Mouse (Mus musculus): ENCODE measurements around the gene Bcap31. TPM values are rescaled to one million over a fixed set of nuclear protein-coding genes. Genes with fewer than 3 reads are reported as not detected.
"Not testable (repeated sequence)": the region's sequence is repeated elsewhere in the genome, so short reads cannot be mapped to it uniquely, and the experiment has no call there.

The Bcap31 gene
- polyA plus RNA-seq (2015; fragmentation: Nextera tagmentation; extraction: Ambion mirVana), result 187 and 188 TPM in 2 replicates

GRCm38 (mm10) chrX:73716109-73716661 lies at the start of gene Bcap31, which contains the start of gene Abcd1:
Gene Bcap31, minus strand, starts transcription at chrX:73716175.
Gene Abcd1, plus strand, starts transcription at chrX:73716597.
- WGBS, result 6% methylated on average over 42 of the region's 45 CpGs
- peak within 1 kb of the TSS; percentile 76 for H3K4me2 ChIP-seq (ENCODE audit: low read depth, low read length)

DNA sequence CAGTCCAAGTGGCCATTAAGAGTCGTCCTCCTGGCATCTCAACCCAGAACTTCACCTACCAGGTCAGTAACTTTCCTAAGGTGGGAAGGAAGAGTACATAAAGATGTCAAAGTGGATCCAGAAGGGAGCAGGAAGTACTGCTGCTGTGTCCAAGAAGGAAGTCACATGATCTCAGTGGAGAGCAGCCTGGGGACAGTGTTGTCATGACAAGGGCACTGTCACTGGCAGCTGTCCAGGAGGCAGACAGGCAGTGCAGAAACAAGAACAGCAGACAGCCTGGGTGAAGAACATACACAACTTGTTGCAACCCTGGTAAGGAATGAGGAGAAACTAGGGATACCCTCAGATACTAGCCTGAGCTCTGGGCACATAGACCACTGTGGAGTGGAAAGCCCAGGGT lies 49.3 kb upstream of the Bcap31 start:
- H3K36me3 ChIP-seq (ENCODE audit: control insufficient read depth, insufficient read depth), result no peaks in the 10 kb centered on the region
- H3K9ac ChIP-seq (ENCODE audit: low read length), result no peak overlapping the region
- H3K27ac ChIP-seq (ENCODE audit: low read length), result peak overlapping the region; percentile 27; the same call in 1 of the 2 replicates
- ATAC-seq (replicated peaks; ENCODE audit: extremely low read depth, insufficient read depth, low FRiP score), result peak; percentile 73
- H3K9me3 ChIP-seq (replicated peaks; ENCODE audit: control insufficient read depth, low read length), result no peaks in the 10 kb centered on the region
- no peak overlapping the region for H3K4me3 ChIP-seq (ENCODE audit: low read length)
- H3K4me1 ChIP-seq (ENCODE audit: control insufficient read depth, insufficient read depth, low read length), result peaks cover 3% of the 10 kb centered on the region; the same call in 1 of the 2 replicates
- H3K27me3 ChIP-seq (ENCODE audit: control insufficient read depth, insufficient read depth, low read length), result no peaks in the 10 kb centered on the region
- no peak overlapping the region for H3K4me2 ChIP-seq (ENCODE audit: low read depth, low read length)
- 33% methylated on average over 1 of the region's 1 CpGs for whole genome bisulfite sequencing

More at GRCm38 (mm10) chrX:73716109-73716661, at the start of gene Bcap31, which contains the start of gene Abcd1:
- no peaks in the 10 kb centered on the region for H3K9me3 ChIP-seq (replicated peaks; ENCODE audit: control insufficient read depth, low read length)
- peaks cover 7% of the 10 kb centered on the region; the same call in 1 of the 2 replicates for H3K36me3 ChIP-seq (ENCODE audit: control insufficient read depth, insufficient read depth)
- H3K27me3 ChIP-seq (ENCODE audit: control insufficient read depth, insufficient read depth, low read length), result no peaks in the 10 kb centered on the region
- peaks cover 29% of the 10 kb centered on the region for H3K4me1 ChIP-seq (ENCODE audit: control insufficient read depth, insufficient read depth, low read length)
- ATAC-seq (replicated peaks; ENCODE audit: extremely low read depth, insufficient read depth, low FRiP score), result peak; percentile 91
- H3K9ac ChIP-seq (ENCODE audit: low read length), result peak within 1 kb of the TSS; percentile 77
- peak within 1 kb of the TSS; percentile 87 for H3K27ac ChIP-seq (ENCODE audit: low read length)
- H3K4me3 ChIP-seq (ENCODE audit: low read length), result peak within 1 kb of the TSS; percentile 65

GRCm38 (mm10) chrX:73758611-73759290 lies 42.8 kb upstream of the Bcap31 start:
- Histone ChIP-seq H3K9me3 (replicated peaks; ENCODE audit: control insufficient read depth, low read length) (no peaks in the 10 kb centered on the region), H3K9ac (ENCODE audit: low read length) (no peak overlapping the region), H3K27me3 (ENCODE audit: control insufficient read depth, insufficient read depth, low read length) (no peaks in the 10 kb centered on the region), H3K4me3 (ENCODE audit: low read length) (no peak overlapping the region), H3K36me3 (ENCODE audit: control insufficient read depth, insufficient read depth) (no peaks in the 10 kb centered on the region), H3K27ac (ENCODE audit: low read length) (no peak overlapping the region), H3K4me1 (ENCODE audit: control insufficient read depth, insufficient read depth, low read length) (0 out of 2 replicates have a peak, but pooled peaks cover 4% of the 10 kb centered on the region), H3K4me2 (ENCODE audit: low read depth, low read length) (no peak overlapping the region)
- WGBS, result 78% methylated on average over 13 of the region's 13 CpGs
- no peak for ATAC-seq (replicated peaks; ENCODE audit: extremely low read depth, insufficient read depth, low FRiP score)

DNA sequence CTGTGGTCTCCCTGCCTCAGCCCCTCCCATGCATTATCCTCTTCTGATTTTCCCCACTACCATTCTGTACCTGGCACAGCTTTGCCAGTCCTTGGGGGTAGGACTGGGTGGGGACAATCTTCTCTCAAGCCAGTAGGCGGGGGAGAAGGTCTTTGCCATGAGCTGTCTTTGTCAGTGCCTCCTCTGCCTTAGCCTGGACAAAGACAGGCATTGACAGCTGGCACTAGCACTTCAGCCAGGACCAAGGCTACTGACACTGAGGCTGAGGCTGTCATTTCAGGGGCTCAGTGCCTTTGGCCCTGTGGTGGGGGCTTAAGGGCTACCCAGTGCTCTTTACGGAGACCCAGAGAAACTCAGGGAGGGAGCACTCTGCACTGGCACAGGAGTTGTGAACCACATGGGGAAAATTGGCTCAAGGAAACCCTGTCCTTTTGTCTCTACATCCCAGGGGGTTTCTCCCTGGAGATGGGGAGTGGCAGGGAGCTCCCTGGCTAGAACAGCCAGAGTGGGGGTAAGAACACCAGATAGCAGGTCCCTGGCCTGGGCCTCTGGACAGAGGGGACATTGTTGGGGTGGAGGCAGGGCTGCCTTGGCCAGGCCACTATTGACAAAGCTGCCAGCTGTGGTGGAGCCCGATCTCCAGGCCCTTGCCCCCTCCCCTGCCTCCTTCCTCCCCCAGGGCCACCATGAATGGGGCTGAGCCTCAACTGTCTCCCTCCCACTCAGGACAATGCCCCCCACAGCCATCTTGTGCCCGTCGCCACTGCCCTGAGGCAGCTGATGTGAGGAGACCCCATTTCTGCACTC lies 40.6 kb upstream of the Bcap31 start, which contains the start of gene Plxnb3:
TSS of gene Plxnb3 (plus strand) at position 757 of the 807 bp plus-strand sequence.
- Histone ChIP-seq H3K9me3 (replicated peaks; ENCODE audit: control insufficient read depth, low read length) (no peaks in the 10 kb centered on the region), H3K27ac (ENCODE audit: low read length) (no peak within 1 kb of the TSS), H3K4me3 (ENCODE audit: low read length) (no peak within 1 kb of the TSS), H3K9ac (ENCODE audit: low read length) (no peak within 1 kb of the TSS), H3K36me3 (ENCODE audit: control insufficient read depth, insufficient read depth) (no peaks in the 10 kb centered on the region), H3K4me1 (ENCODE audit: control insufficient read depth, insufficient read depth, low read length) (0 out of 2 replicates have a peak, but pooled peaks cover 4% of the 10 kb centered on the region), H3K27me3 (ENCODE audit: control insufficient read depth, insufficient read depth, low read length) (no peaks in the 10 kb centered on the region), H3K4me2 (ENCODE audit: low read depth, low read length) (no peak within 1 kb of the TSS)
- 75% methylated on average over 5 of the region's 5 CpGs for WGBS
- ATAC-seq (replicated peaks; ENCODE audit: extremely low read depth, insufficient read depth, low FRiP score), result no peak

DNA sequence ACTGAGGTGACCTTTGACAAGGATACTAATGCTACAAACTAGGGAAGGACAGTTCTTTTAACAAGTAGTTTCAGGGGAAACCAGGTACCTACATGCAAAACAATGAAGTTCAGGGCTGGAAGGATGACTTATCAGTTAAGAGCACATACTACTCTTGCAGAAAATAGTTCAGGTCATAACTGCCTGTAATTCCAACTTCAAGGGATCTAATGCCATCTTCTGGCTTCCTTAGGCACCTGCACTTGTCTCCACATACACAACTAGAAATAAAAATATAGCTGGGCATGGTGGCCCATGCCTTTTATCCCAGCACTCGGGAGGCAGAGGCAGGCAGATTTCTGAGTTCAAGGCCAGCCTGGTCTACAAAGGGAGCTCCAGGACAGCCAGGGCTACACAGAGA lies 33.0 kb upstream of the Bcap31 start:
- H3K4me1 ChIP-seq (ENCODE audit: control insufficient read depth, insufficient read depth, low read length), result no peaks in the 10 kb centered on the region
- H3K4me2 ChIP-seq (ENCODE audit: low read depth, low read length), result no peak overlapping the region
- no peak overlapping the region for H3K4me3 ChIP-seq (ENCODE audit: low read length)
- 76% methylated on average over 1 of the region's 1 CpGs for WGBS
- no peaks in the 10 kb centered on the region for H3K27me3 ChIP-seq (ENCODE audit: control insufficient read depth, insufficient read depth, low read length)
- H3K36me3 ChIP-seq (ENCODE audit: control insufficient read depth, insufficient read depth), result no peaks in the 10 kb centered on the region
- H3K9ac ChIP-seq (ENCODE audit: low read length), result no peak overlapping the region
- ATAC-seq (replicated peaks; ENCODE audit: extremely low read depth, insufficient read depth, low FRiP score), result no peak
- H3K27ac ChIP-seq (ENCODE audit: low read length), result no peak overlapping the region
- no peaks in the 10 kb centered on the region for H3K9me3 ChIP-seq (replicated peaks; ENCODE audit: control insufficient read depth, low read length)

GRCm38 (mm10) chrX:73744774-73745481 lies 29.0 kb upstream of the Bcap31 start:
- Histone ChIP-seq H3K9ac (ENCODE audit: low read length) (no peak overlapping the region), H3K4me1 (ENCODE audit: control insufficient read depth, insufficient read depth, low read length) (no peaks in the 10 kb centered on the region), H3K27ac (ENCODE audit: low read length) (no peak overlapping the region), H3K36me3 (ENCODE audit: control insufficient read depth, insufficient read depth) (no peaks in the 10 kb centered on the region), H3K9me3 (replicated peaks; ENCODE audit: control insufficient read depth, low read length) (no peaks in the 10 kb centered on the region), H3K27me3 (ENCODE audit: control insufficient read depth, insufficient read depth, low read length) (no peaks in the 10 kb centered on the region), H3K4me3 (ENCODE audit: low read length) (no peak overlapping the region), H3K4me2 (ENCODE audit: low read depth, low read length) (no peak overlapping the region)
- no peak for ATAC-seq (replicated peaks; ENCODE audit: extremely low read depth, insufficient read depth, low FRiP score)
- 46% methylated on average over 1 of the region's 1 CpGs for WGBS

- H3K4me2 ChIP-seq (ENCODE audit: low read depth, low read length); H3K9me3 ChIP-seq (replicated peaks; ENCODE audit: control insufficient read depth, low read length); H3K27ac ChIP-seq (ENCODE audit: low read length); H3K36me3 ChIP-seq (ENCODE audit: control insufficient read depth, insufficient read depth); H3K27me3 ChIP-seq (ENCODE audit: control insufficient read depth, insufficient read depth, low read length); H3K9ac ChIP-seq (ENCODE audit: low read length); H3K4me3 ChIP-seq (ENCODE audit: low read length); ATAC-seq (replicated peaks; ENCODE audit: extremely low read depth, insufficient read depth, low FRiP score); H3K4me1 ChIP-seq (ENCODE audit: control insufficient read depth, insufficient read depth, low read length): not testable (repeated sequence)
- 92% methylated on average over 7 of the region's 7 CpGs for WGBS
Observed at GRCm38 (mm10) chrX:73739841-73740240, 23.9 kb upstream of the Bcap31 start.

DNA sequence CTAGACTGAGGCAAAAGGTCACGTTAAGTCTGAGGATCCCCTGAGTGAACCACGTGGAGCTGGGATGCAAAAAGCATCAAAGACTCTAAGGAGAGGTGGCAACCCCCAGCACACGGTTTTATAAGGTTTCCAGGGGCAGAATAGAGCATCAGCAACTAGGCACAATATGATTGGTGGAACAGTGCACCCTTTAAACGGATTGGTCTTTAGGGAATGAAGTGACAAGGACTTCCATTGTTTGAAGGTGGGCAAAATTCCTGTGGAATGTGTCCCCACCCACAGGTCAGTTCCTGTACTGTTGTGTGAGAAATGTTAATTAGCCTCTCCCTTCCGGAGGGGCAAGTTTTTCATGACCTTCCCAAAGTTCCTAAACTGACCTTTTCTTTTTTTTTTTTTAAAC lies 23.2 kb upstream of the Bcap31 start:
- H3K4me2 ChIP-seq (ENCODE audit: low read depth, low read length), result no peak overlapping the region
- no peaks in the 10 kb centered on the region for H3K9me3 ChIP-seq (replicated peaks; ENCODE audit: control insufficient read depth, low read length)
- no peaks in the 10 kb centered on the region for H3K4me1 ChIP-seq (ENCODE audit: control insufficient read depth, insufficient read depth, low read length)
- H3K9ac ChIP-seq (ENCODE audit: low read length), result no peak overlapping the region
- H3K27me3 ChIP-seq (ENCODE audit: control insufficient read depth, insufficient read depth, low read length), result no peaks in the 10 kb centered on the region
- H3K27ac ChIP-seq (ENCODE audit: low read length), result no peak overlapping the region
- no peak overlapping the region for H3K4me3 ChIP-seq (ENCODE audit: low read length)
- no peaks in the 10 kb centered on the region for H3K36me3 ChIP-seq (ENCODE audit: control insufficient read depth, insufficient read depth)
- WGBS, result 58% methylated on average over 5 of the region's 5 CpGs
- ATAC-seq (replicated peaks; ENCODE audit: extremely low read depth, insufficient read depth, low FRiP score), result no peak

All from heart, embryonic 16.5 days (tissue).